Mouse (Mus musculus) telencephalon, adult 2 months (tissue): ENCODE results near the gene Plekha4.
"Not testable (repeated sequence)": the region's sequence is repeated elsewhere in the genome, so short reads cannot be mapped to it uniquely, and the experiment has no call there.

ENCODE experiments used
- DNase-seq: peaks from one replicate; pipeline ENCODE4 v3.0.0-alpha.2; 2011; ENCODE audit warnings: low read depth, low spot score

Plekha4 gene

GRCm38 (mm10) chr7:45509181-45509882, 16.8 kb upstream of the Plekha4 start:
- no peak for DNase-seq

DNA sequence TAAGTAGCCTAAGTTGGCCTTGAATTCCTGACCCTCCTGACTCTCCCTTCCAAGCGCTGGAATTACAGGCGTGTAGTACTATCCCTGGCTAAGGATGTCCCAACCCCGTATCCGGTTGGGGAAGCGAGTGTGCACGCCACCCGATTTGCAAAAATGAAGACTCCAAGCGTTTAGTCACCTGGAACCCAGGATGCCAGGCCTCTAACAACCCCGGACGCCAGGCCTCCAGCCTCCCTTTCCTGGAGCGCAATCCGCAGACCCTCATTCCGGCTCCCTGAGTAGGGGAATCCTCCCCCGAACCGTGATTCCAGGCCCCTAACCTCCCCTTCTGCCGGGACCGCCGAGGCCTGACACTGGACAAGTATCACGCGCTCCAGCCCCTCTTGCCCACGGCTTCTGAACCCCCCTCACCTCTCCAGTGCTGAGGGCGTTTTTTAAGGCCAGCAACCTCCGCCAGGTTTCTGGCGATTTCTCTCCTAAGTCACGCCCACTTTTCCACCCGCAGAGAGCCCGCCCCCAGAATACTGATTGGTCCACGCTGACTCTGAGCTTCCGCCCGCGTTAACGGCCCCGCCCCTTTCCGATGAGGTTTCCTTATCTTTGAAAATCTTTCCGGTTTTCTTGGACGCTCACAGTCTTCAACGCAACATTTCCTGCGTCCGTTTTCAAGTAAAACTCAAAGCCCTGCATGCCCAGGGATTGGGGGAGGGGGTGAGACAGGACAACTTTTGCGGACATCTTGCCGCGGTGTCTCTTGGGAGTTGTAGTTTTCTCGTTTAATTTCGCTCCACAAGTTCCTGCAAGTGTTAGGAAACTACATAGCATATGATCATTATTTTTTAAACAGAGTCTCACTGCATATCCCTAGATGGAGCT, 16.0 kb upstream of the Plekha4 start, which contains the start of gene Nucb1:
Nucb1 (minus strand) TSS at position 495 of the 876 bp plus-strand sequence.
- DNase-seq, result peak; percentile 88

DNA sequence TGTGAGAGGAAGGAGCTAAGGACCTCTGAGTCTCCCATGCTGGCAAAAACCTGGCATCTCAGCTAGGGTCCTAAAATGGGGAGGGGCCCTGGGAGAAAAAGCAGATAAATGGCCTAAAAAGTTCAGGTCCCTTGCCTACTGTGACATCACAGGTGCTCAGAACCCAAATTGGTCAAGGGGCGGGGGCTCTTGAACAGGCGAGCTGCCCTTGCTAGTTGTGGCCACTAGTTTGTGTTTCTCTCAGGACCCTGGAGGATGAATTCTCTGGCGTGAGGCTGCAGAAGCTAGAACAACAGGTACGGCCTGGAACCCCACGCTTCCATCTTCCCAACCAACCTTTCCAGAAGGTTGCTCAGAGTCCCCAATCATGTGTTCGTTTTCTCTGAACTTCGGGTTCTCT, 11.7 kb upstream of the Plekha4 start:
- no peak for DNase-seq

- no peak for DNase-seq
Observed at GRCm38 (mm10) chr7:45515436-45515835, 10.7 kb upstream of the Plekha4 start.

GRCm38 (mm10) chr7:45516846-45517245, 9.3 kb upstream of the Plekha4 start:
- DNase-seq, result not testable (repeated sequence)

DNA sequence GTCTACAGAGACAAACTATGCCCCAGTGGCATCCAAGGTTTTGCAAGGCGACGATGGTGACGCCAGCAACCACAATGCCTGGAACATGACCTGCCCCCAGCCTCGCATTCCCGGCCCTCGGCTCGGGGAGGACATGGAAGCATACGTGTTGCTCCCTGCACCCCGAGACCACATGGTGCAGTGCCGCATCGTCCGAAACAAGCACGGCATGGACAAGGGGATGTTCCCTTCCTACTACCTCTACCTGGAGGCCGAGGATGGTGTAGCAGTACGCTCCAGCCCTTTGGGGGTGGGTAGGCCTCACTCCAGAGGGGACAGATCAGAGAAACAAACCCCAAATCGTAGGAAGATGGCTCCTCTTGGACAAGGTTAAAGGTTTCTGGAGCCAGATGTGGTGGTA, 7.5 kb upstream of the Plekha4 start:
- DNase-seq, result no peak

GRCm38 (mm10) chr7:45519345-45520120, 6.6 kb upstream of the Plekha4 start:
- DNase-seq, result no peak

- DNase-seq, result no peak
Observed at GRCm38 (mm10) chr7:45520605-45521004, 5.5 kb upstream of the Plekha4 start.

DNA sequence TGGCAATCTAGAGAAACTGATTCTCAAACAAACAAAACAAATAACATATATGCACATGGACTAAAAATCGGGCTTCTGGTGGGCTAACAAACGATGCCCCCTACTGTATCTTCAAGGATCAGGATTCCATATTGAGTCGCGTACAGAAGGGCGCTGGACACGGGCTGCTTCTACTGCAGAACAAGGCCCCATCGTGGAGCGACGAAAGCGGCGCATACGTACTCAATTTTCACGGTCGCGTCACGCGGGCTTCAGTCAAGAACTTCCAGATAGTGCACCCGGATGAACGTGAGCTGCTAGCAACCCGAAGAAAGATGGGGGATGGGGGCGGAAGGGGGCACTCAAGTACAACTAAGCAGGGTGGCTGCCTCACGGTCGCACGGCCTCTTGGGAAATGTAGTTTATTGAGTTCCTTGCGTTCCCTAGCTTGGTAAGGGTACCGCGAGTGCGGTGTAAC, 4.4 kb upstream of the Plekha4 start:
- peak; percentile 95 for DNase-seq

GRCm38 (mm10) chr7:45522194-45522752, 3.9 kb upstream of the Plekha4 start:
- no peak for DNase-seq

GRCm38 (mm10) chr7:45522957-45523676, 3.0 kb upstream of the Plekha4 start:
- DNase-seq, result no peak

DNA sequence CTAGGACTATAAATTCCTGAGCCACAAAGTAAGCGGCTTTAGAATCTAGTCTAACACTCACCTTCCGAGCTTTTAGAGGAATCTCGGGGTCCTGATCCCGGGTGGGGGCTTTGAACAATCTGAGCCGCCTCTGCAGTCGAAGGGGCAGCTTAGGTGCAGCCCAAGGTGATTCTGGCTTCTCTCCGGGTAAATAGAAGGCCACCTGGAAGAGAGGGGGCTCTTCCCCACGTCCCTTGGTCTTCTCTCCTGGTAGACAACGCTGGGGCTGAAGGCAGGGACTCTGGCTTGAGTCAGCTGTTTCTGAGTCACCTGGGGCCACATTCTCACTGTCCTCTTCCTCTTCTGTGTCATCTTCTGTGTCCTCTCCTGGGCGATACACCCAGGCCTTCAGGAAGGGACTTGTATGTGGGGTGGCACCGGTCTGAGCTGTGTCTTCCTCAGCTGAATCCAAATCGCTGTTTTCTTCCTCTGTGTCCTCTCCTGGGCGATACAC, 2.4 kb upstream of the Plekha4 start:
- DNase-seq, result no peak

- no peak for DNase-seq
Observed at GRCm38 (mm10) chr7:45524841-45525621, 1.1 kb upstream of the Plekha4 start.

DNA sequence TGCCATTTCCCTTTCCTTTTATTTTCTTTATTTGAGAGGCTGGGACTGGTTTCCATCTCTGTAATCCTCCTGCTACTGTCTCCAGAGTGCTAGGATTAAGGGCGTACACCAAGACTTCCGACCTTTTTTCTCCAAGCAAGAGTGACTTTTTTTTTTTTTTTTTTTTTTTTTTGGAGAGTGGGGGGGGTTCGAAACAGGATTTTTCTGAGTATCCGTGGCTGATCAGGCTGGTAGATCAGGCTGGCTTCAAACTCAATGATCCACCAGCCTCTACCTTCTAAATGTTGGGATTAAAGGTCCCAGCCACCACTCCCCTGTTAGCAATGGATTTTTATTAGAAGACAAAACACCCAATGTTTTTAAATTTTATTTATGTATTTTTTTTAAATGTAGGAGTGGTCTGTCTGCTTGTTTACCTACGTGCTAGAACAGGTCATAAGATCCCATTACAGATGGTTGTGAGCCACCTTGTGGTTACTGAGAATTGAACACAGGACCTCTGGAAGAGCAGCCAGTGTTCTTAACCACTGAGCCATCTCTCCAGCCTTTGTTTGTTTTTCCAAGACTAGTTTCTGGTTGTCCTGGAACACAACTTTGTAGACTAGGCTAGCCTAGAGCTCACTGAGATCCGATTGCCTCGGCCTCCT, 467 bp downstream of the Plekha4 start:
- no peak for DNase-seq

GRCm38 (mm10) chr7:45527169-45527568, 1.0 kb downstream of the Plekha4 start:
- DNase-seq, result not testable (repeated sequence)

DNA sequence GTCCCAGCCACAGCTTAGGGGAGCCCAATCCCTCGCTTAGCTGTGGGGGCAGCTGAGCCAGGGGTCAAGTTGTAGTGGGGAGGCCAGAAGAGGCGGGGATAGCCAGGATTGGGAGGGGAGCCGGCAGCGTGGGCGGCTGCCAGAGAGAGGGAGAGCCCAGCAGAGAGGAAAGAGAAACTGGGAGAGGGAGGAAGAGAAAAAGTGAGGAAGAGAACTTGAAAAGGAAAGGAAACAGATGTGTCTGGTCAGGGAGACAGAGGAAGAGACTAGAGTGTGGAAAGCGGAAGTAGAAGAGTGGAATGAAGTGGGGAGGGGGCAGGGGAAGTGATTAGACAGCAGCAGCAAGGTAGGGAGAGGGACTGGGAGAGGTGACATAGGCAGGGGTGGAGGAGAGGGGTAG, 3.3 kb downstream of the Plekha4 start:
- DNase-seq, result no peak

- no peak for DNase-seq
Observed at GRCm38 (mm10) chr7:45530643-45531042, 4.5 kb downstream of the Plekha4 start.

DNA sequence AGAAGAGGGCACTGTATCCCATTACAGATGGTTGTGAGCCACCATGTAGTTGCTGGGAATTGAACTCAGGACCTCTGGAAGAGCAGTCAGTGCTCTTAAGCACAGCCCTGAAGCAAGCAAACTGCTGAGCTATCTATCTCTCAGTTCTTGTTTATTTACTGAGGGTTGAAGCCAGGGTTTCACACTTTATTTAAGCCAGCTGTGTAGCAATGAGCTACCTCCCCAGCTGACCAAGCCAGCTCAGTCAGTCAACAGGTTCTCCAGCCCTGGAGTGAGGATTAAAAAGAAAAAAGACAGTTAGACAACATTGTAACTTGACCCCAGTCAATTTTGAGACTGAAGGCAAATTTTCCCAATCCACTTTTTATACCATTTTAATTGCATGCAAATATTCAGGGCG, 9.5 kb downstream of the Plekha4 start:
- no peak for DNase-seq

DNA sequence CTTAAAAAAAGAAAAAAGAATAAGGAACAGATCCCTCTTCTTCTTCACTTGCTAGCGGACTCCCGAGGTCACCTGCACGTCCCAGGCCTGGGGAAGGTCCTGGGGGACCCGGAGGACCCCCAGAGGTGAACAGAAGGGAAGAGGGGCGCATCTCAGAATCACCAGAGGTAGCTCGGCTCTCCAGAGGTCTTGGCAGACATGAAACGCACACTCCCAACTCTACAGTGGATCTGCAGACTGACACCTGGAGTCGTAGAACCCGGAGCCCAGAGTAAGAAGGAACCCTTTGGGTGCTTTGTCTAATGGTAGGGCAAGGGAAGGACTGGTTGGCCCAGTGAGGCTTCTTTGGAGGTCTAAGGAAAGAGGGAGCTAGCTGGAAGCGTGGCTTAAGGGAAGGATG, 11.5 kb downstream of the Plekha4 start:
- no peak for DNase-seq
